Mouse (Mus musculus): ENCODE measurements at regions not wholly inside any gene's neighbourhood (a gene's known extent, or its start where the extent isn't known, plus 50 kb on each side); places are given as distances from the start of the nearest gene placed in this dataset.
"Not testable (repeated sequence)": the region's sequence is repeated elsewhere in the genome, so short reads cannot be mapped to it uniquely, and the experiment has no call there.

DNA sequence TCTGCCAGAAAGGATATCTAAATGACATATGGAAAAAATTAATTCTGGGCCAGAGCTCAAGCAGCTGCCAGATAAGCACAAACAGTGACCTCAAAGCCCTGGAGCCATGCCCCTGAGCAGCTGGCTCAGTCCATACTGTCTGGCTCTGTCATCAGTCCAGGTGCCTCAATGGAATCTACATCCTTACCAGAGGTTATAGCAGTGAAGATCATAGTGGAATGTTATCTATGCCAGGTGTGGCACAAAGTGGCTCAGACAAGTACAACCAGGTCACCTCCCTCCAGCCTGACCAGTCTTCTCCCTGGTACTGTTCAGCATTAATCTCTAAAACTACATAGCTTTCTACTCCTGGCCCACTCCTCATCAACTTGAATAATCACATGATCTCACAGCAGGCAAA lies 64.4 kb upstream of the Prl2c3 start:
- H3K27ac ChIP-seq (replicated peaks) = no peak overlapping the region
- ATAC-seq (ENCODE audit: insufficient number of reproducible peaks, low FRiP score, low TSS enrichment, low read depth) = peak; percentile 71
- no peak overlapping the region for H3K4me3 ChIP-seq (replicated peaks)
- no peak overlapping the region for H3K9ac ChIP-seq
- no peaks in the 10 kb centered on the region for H3K36me3 ChIP-seq
- H3K9me3 ChIP-seq (replicated peaks) = peaks cover 14% of the 10 kb centered on the region; the same call in 1 of the 2 replicates
- H3K27me3 ChIP-seq = no peaks in the 10 kb centered on the region
- no peaks in the 10 kb centered on the region for H3K4me1 ChIP-seq
- H3K4me2 ChIP-seq (replicated peaks) = no peak overlapping the region

- not testable (repeated sequence) for H3K9ac ChIP-seq; H3K36me3 ChIP-seq; H3K4me3 ChIP-seq (replicated peaks); H3K4me1 ChIP-seq; H3K27me3 ChIP-seq; H3K4me2 ChIP-seq (replicated peaks); ATAC-seq (ENCODE audit: insufficient number of reproducible peaks, low FRiP score, low TSS enrichment, low read depth); H3K27ac ChIP-seq (replicated peaks)
- WGBS = 86% methylated on average over 7 of the region's 7 CpGs
- peaks cover 21% of the 10 kb centered on the region for H3K9me3 ChIP-seq (replicated peaks)
Observed at GRCm38 (mm10) chr13:12863542-12863941, 63.7 kb upstream of the Prl2c3 start.

DNA sequence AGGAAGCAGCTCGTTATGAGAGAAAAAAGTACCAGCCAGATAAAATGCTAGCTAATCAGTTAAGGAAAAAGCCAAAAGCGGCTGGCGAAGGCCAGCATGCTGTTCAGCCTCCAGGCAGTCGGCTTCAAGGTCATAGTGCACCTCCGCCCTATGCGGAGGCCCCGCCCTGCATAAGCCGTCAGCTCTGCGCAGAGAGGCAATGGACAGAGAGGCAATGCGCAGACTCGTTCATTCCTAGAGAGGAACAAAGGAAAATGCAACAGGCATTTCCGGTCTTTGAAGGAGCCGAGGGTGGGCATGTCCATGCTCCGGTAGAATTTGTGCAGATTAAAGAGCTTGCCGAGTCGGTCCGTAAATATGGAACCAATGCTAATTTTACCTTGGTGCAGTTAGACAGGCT lies 61.1 kb upstream of the Prl2c3 start:
- not testable (repeated sequence) for H3K9ac ChIP-seq; H3K4me2 ChIP-seq (replicated peaks); H3K4me3 ChIP-seq (replicated peaks); H3K36me3 ChIP-seq; H3K27ac ChIP-seq (replicated peaks); ATAC-seq (ENCODE audit: insufficient number of reproducible peaks, low FRiP score, low TSS enrichment, low read depth); H3K4me1 ChIP-seq; H3K27me3 ChIP-seq
- WGBS = 95% methylated on average over 16 of the region's 17 CpGs
- H3K9me3 ChIP-seq (replicated peaks) = peaks cover 28% of the 10 kb centered on the region

DNA sequence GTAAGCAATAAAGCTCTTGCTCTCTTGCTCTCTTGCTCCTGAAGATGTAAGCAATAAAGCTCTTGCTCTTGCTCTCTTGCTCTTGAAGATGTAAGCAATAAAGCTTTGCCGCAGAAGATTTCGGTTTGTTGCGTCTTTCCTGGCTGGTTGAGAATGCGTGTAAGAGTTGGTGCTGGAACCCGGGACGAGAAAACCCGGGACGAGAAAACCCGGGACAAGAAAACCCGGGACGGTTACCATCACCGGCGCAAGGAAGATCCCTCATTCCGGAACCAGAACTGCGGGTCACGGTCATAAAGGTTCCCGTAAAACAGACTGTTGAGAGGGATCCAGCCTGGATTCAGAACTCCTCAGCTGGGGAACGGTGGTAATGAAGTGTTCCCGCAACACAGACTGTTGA lies 60.1 kb upstream of the Prl2c3 start:
- H3K9ac ChIP-seq; H3K27me3 ChIP-seq; ATAC-seq (ENCODE audit: insufficient number of reproducible peaks, low FRiP score, low TSS enrichment, low read depth); H3K36me3 ChIP-seq; H3K27ac ChIP-seq (replicated peaks); H3K4me2 ChIP-seq (replicated peaks); H3K4me3 ChIP-seq (replicated peaks); H3K4me1 ChIP-seq: not testable (repeated sequence)
- WGBS = 94% methylated on average over 19 of the region's 19 CpGs
- peaks cover 24% of the 10 kb centered on the region for H3K9me3 ChIP-seq (replicated peaks)
